Mouse (Mus musculus) 3T3-L1 (cell line): ENCODE data around the gene Cpne9.
"Not testable (repeated sequence)": the region's sequence is repeated elsewhere in the genome, so short reads cannot be mapped to it uniquely, and the experiment has no call there.

Source experiments
- DNase-seq: peaks from one replicate; pipeline ENCODE4 v3.0.0-alpha.2; 2015; ENCODE audit warnings: low read depth, low spot score

Gene Cpne9

GRCm38 (mm10) chr6:113289346-113289745 is 7.2 kb downstream of the Cpne9 start:
- DNase-seq = no peak

- no peak for DNase-seq
Measured at GRCm38 (mm10) chr6:113290346-113290745, 8.2 kb downstream of the Cpne9 start.

- DNase-seq = peak; percentile 75
Measured at GRCm38 (mm10) chr6:113292938-113293337, 10.8 kb downstream of the Cpne9 start.

GRCm38 (mm10) chr6:113296046-113296445 is 13.9 kb downstream of the Cpne9 start:
- no peak for DNase-seq

- DNase-seq = peak; percentile 89
Measured at GRCm38 (mm10) chr6:113296639-113297038, 14.5 kb downstream of the Cpne9 start.

DNA sequence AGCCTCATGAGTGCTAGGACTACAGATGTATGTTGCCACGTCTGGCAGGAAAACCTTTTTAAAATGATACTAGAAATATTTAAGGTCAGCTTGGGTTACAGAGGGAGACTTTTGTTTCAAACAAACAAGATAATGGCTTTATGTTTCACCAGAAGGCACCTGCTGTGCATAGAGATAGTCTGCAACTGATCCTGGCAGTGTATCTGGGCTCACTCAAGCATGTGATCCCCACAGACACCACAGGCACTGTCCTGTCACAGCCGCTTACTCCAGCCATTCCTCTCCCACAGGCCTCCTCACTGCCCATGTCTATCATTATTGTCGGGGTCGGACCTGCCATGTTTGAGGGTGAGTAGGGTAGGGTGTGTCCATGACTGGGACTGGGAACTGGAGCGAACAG is 19.2 kb downstream of the Cpne9 start:
- DNase-seq = no peak

- DNase-seq = peak; percentile 79
Measured at GRCm38 (mm10) chr6:113302258-113302657, 20.2 kb downstream of the Cpne9 start.

DNA sequence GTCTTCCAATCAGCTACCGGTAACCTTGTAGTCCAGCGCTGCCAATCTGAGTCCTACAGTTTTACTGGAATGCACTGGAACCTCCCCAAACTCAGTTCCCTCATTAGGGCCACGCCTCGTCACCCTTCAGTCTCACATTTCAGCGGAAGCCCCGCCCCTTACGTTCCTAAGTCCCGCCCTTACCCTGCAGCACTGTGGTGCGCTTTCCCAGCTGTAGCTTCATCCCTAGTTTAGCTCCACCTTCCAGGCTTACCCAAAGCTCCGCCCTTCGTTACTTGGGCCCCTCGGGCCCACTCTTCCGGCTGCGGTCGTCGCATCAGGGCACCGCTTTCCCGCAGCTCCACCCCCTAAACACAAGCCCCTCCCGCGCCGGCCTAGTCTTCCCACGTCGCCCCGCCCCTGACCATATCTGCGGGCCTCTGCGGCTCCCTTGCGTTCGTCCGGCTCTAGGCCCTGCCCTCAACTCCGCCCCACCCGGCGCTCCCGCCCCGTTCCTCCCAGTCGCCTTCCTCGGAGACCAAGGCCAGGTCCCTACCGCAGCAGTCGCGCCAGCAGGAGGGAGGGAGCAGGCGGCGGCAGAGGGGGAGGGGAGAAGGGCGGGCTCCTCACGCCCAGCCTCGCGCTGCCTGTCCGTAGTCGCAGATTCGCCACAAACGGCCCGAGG is 24.3 kb downstream of the Cpne9 start:
- DNase-seq = peak; percentile 100

DNA sequence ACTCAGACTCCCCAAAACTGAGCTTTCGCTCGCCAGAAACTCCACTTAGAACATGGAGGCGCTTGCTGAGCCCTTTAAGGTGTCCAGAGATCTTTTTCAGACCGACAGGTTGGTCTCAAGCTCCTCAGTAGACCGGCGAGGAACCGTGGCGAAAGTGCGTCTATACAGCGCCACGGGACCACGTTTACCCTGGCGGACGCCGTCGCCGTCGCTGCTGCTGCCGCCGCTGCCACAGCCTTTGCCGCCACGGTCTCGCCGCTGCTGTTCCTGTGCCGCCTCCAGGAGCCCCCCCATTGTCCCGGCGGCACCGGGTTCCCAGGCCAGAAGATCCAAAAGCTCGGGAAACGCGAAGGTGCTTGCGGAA is 24.9 kb downstream of the Cpne9 start, which contains the start of gene Brpf1:
Gene Brpf1, plus strand, starts transcription at position 152 of the 364 bp plus-strand sequence.
- DNase-seq = no peak

- DNase-seq = peak; percentile 66
Measured at GRCm38 (mm10) chr6:113307481-113308121, 25.5 kb downstream of the Cpne9 start.

GRCm38 (mm10) chr6:113308141-113308540 is 26.0 kb downstream of the Cpne9 start:
- peak; percentile 84 for DNase-seq

DNA sequence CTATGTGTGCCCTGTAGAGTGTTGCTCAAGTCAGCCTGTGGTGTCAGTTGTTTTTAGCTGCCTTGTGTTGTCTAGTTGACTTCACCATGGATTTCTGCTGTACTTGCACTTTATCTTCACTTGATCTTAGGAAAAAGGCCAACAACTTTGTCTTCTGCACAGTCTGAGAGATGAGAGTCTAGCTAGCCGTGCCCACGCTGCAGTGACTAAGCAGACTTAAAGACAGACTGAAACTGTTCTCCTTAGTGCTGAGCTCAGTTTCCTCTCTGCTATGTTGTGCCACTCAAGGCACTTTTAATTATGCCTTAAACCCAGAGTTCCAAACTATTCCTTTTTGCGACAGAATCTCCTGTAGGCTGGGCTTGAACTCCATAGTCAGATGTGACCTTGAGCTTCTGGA is 33.9 kb downstream of the Cpne9 start:
- no peak for DNase-seq

DNA sequence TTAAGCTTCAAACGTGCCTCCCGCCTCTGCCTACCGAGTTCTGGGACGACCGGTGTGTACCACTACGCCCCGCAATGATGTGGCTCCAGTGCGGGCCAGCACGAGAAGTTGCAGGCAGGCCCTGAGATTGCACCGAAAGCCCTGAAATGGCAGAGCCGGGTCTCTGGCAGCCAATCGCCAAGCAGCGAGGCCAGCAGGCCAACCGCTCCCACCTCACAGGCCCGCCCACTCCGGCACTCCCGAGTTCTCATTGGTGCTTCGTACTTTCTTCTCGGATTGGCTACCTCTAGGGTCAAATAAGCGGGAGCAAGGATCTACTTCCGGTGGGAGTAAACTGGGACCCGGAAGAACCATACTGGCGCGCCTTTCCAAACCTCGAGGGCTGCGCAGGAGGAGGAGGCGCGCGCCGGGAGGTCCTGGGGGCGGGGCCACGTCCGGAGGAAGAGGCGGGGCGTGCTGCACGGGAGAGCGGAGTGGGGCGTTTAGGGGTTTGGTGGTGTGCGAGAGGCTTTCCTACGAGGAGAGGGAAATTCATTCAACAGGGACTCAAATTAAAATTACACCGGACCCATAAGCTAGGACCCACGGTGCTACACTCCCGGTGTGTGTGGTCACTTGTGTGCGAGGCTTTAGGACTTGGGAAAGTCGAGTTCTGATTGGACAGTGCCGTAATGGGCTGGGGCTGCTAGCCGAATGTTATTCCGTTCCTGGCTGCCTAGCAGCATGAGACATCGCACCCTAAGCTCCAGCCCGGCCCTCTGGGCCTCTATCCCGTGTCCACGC is 44.6 kb downstream of the Cpne9 start, which contains the start of gene Ogg1:
Gene Ogg1, plus strand, starts transcription at position 440 of the 783 bp plus-strand sequence.
- DNase-seq = peak; percentile 100

DNA sequence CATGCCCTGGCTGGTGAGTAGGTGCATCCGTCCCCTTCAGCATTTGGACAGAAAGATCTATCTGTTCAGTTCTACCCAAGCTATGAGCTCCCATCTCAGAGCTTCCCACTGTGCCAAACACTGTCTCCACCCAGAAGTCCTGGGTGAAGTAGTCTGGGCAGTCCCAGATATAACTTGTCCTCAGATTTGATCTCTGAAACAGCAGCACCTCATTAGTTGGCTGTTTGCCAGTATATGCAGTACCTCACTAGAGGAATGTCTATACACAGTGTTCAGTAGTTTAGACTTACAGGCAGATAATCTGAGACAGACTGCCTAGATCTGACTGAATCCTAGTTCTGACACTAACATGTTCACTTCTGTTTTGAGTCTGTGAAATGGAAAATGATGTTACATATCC is 47.3 kb downstream of the Cpne9 start:
- no peak for DNase-seq

- peak; percentile 45 for DNase-seq
Measured at GRCm38 (mm10) chr6:113330547-113330946, 48.4 kb downstream of the Cpne9 start.

DNA sequence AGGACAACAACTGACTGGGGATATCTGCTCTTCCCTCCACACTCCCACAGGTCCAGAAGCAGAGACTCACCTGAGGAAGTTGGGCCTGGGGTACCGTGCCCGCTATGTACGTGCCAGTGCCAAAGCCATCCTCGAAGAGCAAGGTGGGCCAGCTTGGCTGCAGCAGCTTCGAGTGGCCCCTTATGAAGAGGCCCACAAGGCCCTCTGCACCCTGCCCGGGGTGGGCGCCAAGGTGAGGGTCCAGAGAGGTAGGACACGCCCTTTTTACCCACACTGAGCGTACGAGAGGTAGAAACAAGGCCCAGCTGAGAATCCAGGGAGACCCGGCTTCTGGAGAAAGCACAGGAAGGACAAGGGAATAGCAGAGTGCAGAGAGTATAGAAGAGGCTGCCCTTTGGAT is 49.6 kb downstream of the Cpne9 start:
- DNase-seq = no peak

DNA sequence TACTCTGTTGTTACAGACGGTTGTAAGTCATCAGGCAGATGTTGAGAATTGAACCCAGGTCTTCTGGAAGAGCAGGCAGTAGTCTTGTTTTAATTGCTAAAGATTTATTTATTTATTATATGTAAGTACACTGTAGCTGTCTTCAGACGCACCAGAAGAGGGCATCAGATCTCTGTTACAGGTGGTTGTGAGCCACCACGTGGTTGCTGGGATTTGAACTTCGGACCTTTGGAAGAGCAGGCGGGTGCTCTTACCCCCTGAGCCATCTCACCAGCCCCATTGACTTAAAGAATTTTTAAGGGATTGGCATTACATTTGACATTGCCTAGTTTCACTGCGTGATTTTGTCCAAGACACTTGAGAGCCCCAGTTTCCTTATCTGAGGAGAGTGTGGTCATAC is 50.6 kb downstream of the Cpne9 start:
- DNase-seq = not testable (repeated sequence)

- peak; percentile 35 for DNase-seq
Measured at GRCm38 (mm10) chr6:113333137-113333950, 51.2 kb downstream of the Cpne9 start.

DNA sequence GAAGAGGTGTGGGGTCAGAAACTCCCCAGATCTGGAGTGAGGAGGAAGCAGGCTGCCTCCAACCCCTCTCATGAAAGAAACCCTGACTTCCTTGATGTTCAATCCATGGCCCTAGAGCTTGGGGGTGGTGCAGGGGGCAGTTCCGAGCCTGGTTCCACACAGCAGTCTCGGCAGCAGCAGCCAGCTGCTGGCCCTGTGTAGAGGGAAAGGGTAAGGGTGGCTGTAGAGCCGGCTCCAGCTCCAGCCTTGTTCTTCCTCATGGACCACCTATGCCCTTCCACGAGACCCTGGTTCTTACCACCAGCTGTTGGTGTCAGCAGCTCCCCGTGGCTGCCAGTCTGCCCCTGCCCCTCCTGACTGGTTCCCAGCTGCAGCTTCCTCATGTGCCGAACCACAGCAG is 52.1 kb downstream of the Cpne9 start:
- no peak for DNase-seq

DNA sequence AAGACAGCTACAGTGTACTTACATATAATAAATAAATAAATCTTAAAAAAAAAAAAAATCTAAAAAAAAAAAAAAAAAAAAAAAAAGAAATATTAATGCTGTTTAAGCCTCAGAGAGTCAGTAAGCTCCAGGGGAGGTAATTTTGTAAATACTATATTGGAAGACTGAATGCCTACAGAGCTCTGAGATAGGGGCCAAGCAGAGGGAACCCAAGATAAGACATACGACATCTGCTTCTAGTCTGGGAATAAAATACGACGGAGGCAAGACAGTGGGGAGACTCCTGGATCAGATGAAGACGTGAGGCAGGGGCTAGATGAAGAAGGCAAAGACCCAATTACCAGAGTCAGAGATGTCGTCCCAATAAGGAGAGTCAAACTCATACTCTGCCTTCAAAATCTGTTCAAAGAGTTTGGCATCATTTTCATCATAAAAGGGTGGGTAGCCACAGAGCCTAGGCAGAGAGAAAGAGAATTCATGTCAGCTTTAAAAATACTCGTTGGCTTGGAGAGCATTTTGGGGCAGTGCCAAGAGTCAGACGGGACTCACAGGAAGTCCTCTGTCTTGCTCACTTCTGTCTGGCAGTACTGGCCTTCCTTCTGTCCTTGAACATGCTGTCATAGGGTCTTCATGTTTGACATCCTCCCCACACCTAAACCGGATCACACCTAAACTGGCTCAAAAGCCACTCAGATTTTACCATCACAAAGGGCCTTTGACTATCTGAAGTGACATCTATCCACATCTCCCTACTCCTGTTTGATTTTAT is 54.9 kb downstream of the Cpne9 start:
- DNase-seq = no peak

DNA sequence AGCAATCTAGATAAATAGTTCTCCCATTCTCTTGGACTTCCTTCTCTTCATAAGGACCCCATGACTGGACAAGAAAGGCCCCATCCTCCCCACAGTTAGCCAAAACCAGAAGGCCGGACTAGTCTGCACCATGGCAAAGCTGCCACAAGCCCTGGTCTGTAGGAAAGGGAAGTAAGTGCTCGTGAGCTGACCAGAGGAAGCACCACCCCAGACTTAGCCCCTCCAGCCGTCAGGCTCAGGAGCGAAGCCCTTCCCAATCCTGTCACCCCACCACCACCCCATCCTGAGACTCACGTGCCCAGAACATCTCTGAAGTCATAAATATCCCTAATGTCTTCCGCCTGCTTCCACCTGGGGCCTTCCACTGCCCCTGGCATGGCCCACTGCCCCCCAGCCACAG is 59.5 kb downstream of the Cpne9 start:
- no peak for DNase-seq
